Mouse (Mus musculus) telencephalon, adult 2 months (tissue): Measurements from ENCODE around the gene Etv6.
A peak's percentile ranks its signal among the peaks of the same experiment; 100 is the strongest.

Experiments
- DNase-seq: peaks from one replicate; pipeline ENCODE4 v3.0.0-alpha.2; 2011; ENCODE audit warnings: low read depth, low spot score

Gene Etv6

DNA sequence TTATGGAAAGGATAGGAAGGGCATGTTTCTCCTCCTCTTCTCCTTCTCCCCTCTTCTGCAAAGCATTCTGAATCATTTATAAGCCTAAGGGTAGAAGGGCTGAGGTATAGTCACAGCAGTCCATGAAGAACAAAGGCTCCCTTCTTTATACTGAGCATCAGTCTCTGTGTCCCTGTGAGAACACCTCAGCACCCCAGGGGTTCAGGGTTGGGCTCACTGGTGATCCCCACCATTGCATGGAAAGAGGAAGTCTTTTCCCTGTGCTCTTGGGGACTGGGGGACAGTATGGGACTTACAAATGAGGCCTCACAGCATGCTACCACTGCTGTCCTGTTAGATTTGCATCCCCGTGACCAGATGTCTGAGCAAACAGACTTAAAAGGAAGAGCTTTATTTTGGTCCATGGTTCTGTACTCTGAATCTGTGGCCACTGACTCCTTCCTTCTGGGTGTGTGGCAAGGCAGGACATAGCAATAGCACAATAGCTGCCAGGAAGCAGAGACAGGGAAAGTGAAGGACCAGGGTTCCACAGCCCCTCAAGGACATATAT is 106.2 kb downstream of the Etv6 start:
- DNase-seq = no peak

DNA sequence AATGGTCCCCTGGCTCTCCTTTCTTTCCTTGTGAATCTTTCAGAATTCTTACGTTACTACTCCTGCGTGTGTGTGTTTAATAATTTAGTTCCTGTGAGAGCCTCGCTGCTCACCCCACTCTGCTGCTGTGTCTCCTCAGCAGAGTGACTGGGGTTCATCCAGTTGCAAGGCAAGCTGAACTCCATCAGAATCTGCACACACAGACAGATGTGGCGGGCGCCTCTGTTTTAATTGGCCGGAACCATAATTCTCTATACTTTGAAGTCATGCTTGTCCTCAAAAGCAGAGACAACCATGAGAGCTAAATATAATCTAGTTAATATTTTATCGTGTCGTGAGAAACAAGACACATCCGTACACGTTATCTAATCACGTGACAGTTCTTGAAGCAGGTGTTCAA is 107.2 kb downstream of the Etv6 start:
- DNase-seq = no peak

GRCm38 (mm10) chr6:134143649-134144097 is 108.2 kb downstream of the Etv6 start:
- no peak for DNase-seq

DNA sequence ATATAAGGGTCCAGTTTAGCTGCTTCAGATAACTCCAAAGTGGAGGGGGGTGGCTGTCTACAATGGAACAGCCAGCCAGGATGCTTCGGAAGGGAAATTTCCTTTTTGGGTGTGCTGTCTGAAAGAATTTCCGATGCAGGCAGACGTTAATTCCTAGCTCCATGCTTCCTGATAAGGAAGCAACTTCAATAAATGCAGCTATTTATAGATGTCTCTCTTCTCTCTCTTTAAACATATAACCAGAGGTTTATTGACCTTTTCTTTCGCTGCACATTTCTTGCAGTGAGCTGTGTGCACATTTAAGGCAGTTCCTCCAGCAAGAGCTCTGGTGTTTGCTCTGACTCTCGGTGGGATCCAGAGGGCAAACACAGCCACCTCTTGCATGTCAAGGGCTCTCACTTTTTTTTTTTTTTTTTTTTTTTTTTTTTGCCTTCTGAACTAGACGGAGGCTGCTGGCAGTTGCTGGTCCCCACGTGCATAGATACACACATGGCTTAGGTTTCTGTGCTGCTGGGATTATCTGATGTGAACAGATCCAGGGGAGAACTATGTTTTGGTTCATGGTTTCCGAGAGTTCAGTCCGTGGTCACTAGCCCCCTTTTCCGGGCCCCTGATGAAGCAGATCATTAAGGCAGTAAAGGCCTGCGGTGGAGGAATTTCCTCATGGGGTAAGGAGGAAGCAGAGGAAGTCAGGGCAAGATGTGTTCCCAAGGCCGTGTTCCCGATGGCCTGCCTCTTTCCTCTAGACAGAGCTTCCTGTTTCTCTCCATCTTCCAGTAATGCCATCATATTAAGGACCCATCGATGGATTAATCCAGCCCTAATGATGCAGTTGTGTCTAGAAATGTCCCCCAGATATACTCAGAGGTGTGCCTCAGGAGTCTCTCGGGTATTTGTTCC is 109.0 kb downstream of the Etv6 start:
- no peak for DNase-seq

- DNase-seq = no peak
Observed at GRCm38 (mm10) chr6:134147596-134148442, 112.3 kb downstream of the Etv6 start.

GRCm38 (mm10) chr6:134148443-134148942 is 113.0 kb downstream of the Etv6 start:
- DNase-seq = no peak

DNA sequence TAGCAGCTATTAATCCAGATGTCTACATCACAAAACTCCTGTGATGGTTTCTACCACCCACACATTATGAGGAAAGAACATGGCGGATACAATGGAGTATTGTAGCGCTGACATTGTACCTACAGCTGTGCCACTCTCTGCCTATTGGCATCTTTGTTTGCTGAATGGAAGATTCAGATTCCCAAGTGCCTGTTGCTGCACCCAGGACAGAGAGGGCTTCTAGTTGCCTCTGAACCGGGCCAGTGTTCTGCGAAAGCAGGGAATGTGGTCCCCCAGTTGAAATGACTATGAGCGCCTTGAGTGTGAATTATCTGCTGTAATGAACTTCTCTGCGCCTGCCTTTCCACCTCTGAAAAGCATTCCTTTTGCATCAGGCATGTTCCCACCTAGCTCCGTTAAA is 114.1 kb downstream of the Etv6 start:
- DNase-seq = no peak

DNA sequence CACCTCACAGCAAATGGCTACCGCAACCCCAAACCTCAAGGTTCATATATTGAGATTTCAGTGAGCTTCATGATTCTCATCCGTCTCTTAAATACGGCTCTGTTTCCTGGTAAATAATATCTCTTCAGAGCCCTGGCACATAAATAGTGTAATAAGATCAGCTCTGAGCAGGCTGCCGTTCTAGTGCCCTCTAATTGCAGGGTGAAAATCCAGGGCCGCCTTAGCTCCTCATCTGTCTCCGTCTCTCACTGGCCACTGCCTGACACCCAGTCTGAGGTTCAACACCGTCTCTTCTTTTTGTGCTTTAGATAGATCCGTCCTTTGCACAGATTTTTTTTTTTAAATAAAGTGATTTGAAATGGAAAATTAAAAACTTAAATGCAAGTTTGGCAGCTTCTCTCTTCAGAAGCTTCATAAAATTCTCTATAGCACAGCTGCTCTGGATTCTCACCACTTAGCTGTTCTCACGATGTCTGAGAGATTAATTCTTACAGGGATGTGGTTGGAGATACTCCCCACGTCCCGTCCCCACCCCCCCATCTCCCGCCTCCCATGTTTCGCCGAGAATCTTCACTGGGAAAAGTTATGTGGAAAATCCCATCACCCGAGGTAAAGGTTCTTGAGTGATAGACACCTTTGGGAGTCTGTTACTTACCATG is 115.7 kb downstream of the Etv6 start:
- no peak for DNase-seq

DNA sequence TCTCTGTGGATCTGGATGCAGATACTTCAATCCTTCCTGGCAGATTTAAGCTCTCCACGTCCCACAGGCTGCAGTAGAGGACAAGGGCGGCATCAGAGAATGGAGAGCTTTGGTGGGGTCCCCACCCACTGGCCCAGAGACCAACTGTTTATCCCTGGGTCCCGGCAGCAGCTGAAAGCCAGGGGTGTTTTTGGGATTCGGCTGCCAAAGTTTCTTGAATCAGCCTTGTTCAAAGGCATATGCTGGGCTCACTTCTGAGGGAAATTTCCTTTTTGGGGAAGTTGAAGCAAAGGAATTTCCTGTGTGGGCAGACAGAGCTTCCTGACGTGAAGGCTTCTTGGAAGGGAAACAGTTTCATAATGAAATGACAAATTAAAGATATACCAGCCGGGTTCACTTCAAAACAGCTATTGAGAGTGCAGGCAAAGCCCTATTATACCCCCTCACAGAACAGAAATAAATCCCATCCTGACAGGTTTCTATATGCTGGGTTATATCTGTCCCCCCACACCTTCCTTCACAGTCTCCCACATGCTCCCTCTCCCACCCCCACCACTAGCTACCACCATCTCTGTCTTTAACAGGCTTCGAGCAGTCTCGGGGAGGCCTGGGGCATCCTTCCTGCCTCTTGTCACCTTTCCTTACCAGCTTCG is 116.5 kb downstream of the Etv6 start:
- DNase-seq = peak; percentile 81

- DNase-seq = no peak
Observed at GRCm38 (mm10) chr6:134152539-134152938, 117.0 kb downstream of the Etv6 start.

DNA sequence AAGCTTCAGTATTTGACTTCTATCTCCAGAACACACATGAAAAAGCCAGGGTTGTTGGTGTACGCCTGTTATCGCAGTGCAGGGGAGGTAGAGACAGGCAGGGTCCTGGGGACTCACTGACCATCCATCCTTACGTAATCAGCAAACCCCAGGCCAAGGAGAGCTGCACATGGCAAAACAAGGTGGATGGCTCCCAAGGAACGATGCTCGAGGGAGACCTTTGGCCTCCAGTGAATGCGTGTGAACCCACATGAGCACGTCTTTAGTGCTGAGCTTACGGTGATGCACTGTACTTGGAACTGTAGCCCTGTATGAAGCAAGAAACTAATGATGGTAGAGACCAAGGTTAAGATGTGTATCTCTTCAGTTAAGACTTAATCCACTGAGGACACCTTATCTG is 119.2 kb downstream of the Etv6 start:
- DNase-seq = no peak

DNA sequence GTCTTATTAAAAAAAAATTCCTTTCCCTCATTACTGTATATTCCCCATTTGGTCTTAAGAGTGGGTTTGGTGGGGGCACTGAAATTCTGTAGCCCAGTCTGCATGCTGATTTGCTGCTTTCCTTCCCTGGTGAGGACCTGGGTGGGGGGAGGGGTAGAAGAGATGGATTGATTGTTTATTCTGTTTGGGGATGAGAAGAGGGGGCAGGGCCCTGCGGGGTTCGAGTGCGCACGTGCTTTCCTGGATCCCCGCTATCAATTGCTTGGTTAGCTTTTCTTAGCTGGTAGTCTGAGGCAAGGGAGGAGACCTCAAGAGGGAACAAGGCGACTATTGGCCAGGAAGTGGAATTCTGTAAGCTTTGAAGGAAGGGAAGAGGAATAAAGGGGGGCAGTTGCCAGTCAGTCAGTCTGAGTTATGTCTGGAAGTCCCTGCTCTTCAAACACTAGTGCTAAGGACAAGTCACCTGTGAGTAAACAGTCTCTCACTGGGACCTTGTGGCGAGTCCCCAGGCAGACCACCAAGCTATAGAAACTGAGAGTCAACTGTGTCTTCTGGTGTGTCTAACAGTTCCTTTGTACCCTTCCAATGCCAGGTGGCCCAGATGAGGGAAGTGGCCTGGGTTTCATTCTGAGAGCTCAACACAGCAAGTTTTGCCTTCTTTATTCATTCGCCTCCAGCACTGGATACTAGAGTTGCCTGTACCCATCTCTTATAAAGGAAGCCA is 120.6 kb downstream of the Etv6 start:
- DNase-seq = no peak

DNA sequence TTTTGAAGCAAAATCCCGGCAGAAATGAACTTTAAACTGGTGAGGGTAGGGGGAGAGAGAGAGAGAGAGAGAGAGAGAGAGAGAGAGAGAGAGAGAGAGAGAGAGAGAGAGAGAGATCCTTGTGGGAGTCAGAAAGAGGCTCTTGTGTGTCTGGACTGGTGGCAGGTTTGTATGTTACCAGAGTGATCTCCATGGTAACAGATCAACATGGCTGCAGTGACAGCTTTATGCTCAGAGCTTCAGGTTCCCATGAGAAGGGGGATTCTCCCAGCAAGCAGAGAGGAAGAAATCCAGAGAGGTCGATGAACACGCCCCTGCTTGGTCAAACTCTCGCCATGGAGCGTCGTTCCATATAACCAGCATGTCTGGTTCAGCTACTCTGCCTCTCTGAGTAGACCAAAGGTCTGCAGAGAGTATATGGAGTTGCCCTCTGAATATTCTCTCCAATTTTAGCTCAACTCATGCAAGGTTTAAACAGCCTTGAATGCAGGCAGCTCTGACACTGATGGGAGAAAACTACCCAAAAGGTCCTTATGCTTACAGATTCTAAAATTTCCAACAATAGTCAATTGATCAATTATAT is 122.1 kb downstream of the Etv6 start:
- DNase-seq = no peak

DNA sequence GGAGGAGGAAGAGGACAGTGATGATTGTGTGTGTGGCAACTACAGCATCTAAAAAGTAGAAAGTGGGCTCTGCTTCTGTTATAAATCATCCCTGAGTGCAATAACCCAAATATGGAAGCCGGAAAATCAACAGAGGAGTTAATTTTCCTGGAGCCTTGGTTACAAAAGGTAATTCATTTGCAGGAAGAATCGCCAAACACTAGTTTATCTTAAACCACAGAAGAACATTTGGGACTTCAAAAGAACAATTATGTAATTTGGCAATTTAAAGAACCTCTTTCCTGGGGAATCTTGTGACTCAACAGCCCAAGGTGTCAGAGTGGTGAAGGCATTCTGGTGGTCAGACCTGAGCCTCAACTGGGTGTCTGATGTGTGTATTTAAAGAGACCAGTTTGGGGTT is 122.7 kb downstream of the Etv6 start:
- DNase-seq = no peak

DNA sequence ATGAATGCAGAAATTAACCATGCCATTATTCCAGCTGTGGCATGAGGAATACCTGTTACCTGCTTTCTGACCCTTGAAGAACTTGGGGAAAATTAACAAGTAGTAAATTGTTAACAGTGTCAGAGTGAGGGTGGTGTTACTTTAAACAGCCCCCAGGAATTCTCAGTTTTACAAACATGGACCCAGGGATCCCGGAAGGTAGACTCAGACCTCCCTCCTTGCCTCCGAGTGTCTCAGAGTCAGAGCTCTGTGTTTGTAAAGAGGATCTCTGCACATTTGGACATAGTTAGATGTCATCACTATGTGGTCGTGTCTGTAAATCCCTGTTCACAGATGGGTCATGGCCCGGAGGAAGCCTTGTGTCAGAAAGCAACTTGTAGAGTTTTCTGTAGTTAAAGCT is 124.2 kb downstream of the Etv6 start:
- no peak for DNase-seq

GRCm38 (mm10) chr6:134161040-134161439 is 125.5 kb downstream of the Etv6 start:
- no peak for DNase-seq

DNA sequence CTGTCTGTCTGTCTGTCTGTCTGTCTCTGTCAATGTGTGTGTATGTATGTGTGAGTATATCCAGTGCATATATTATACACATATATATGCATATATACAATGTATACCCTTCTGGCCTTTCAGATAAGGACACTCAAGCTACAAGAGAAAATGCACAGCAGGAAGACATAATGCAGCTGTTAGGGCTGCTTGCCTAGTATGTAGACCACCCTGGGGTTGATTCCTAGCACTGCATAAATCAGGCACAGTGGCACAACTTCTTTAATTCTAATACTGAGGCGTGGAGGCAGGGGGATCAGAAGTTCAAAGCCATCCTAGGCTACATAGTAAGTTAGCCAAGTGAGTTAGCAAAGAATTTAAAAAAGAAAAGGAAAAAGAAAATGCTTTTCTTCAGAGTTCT is 127.8 kb downstream of the Etv6 start:
- no peak for DNase-seq

DNA sequence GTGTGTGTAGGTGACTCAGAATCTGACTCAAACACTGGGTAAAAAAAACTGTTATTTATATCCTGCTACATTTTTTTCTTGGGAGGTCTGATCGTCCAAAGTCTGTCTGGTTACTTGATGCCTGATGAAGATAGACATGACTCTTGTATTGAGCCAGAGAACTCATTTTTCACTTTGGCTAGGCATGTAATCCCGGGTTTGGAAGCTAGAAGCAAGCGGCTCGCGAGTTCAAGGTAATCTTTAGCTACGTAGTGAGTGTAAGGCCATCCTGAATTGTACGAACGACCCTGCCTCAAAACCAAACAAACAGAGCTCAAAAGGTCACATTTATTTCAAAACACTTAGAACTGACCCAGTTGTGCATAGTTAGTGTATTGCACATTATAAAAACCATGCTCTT is 128.9 kb downstream of the Etv6 start:
- no peak for DNase-seq

DNA sequence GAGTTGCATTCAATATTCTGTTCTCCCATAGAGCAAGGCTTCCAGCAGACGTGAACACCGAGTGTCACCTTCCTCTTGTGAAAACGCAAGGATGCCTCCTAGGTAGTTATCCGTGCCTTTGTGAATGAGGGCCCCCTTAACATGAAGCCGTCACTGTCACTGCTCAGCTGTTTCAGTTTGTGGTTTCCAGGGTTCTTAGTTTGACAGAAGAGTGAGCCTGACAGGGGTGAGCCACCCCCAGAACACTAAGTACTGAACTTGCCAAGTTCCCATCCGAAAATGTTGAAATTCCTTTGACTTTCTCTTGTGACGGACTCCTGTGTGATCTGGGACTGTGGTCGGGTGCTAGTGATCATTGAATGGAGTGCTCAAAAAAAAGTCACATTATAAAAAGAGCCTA is 129.5 kb downstream of the Etv6 start:
- no peak for DNase-seq

- DNase-seq = no peak
Observed at GRCm38 (mm10) chr6:134167963-134168362, 132.5 kb downstream of the Etv6 start.
